Mouse (Mus musculus) limb, embryonic 10.5 days (tissue): ENCODE data around the gene Pex16. TPM values are rescaled to one million over a fixed set of nuclear protein-coding genes. Genes with fewer than 3 reads are reported as not detected.

Experiments
- DNase-seq: peaks from one replicate; pipeline ENCODE4 v3.0.0-alpha.2; 2017; ENCODE audit warnings: low spot score
- H3K27ac ChIP-seq: fragments of 300-500 bp; sonication (generic); 2 replicates; pipeline ENCODE4 v1.5.1; 2016; ENCODE audit warnings: mild to moderate bottlenecking
- H3K27me3 ChIP-seq: fragments of 300-500 bp; sonication (generic); 2 replicates; pipeline ENCODE4 v1.6.1; 2016; ENCODE audit warnings: low read depth, mild to moderate bottlenecking; ENCODE audit not compliant: poor library complexity, severe bottlenecking
- H3K36me3 ChIP-seq: fragments of 300-500 bp; sonication (generic); 2 replicates; pipeline ENCODE4 v1.6.1; 2016; ENCODE audit warnings: mild to moderate bottlenecking, moderate library complexity
- H3K4me1 ChIP-seq: fragments of 300-500 bp; sonication (generic); 2 replicates; pipeline ENCODE4 v1.6.1; 2016
- H3K4me3 ChIP-seq: fragments of 300-500 bp; sonication (generic); 2 replicates; pipeline ENCODE4 v1.5.1; 2016; ENCODE audit warnings: mild to moderate bottlenecking, moderate library complexity
- H3K9me3 ChIP-seq: fragments of 300-500 bp; sonication (generic); replicated peaks from 2 replicates; pipeline ENCODE4 v1.6.1; 2016; ENCODE audit warnings: mild to moderate bottlenecking
- WGBS: fragments of 180-500 bp; shearing (Covaris S2); methylation state at CpG from one replicate; pipeline ENCODE4 v1.1.7; 2016; 5-methylcytosine and 5-hydroxymethylcytosine counted together
- polyA plus RNA-seq: library from polyadenylated mRNA; unstranded; fragments of >200 nt; fragmentation: Nextera tagmentation; extraction: Ambion mirVana; gene quantifications from 2 replicates; pipeline ENCODE4 v1.2.1, GENCODE M21; 2016

Gene Pex16
- polyA plus RNA-seq, 1 experiment from 2014 or later, result 20.6 TPM

- Histone ChIP-seq H3K27me3 (0 out of 2 replicates have a peak, but pooled peaks cover 6% of the 10 kb centered on the region), H3K4me3 (no peak overlapping the region), H3K9me3 (no peaks in the 10 kb centered on the region), H3K4me1 (peaks cover 29% of the 10 kb centered on the region), H3K36me3 (peaks cover 77% of the 10 kb centered on the region), H3K27ac (no peak overlapping the region)
- 89% methylated on average over 22 of the region's 22 CpGs for WGBS
- no peak for DNase-seq
Measured at GRCm38 (mm10) chr2:92385113-92386051, 10.9 kb downstream of the Pex16 start.

- Histone ChIP-seq H3K27me3 (0 out of 2 replicates have a peak, but pooled peaks cover 6% of the 10 kb centered on the region), H3K27ac (no peak overlapping the region), H3K4me1 (peaks cover 45% of the 10 kb centered on the region), H3K4me3 (no peak overlapping the region), H3K36me3 (peaks cover 60% of the 10 kb centered on the region), H3K9me3 (no peaks in the 10 kb centered on the region)
- DNase-seq, result no peak
- WGBS, result 91% methylated on average over 30 of the region's 30 CpGs
Measured at GRCm38 (mm10) chr2:92386821-92387570, 12.5 kb downstream of the Pex16 start.

- 83% methylated on average over 4 of the region's 4 CpGs for WGBS
- H3K27ac ChIP-seq, result no peak overlapping the region
- no peaks in the 10 kb centered on the region for H3K9me3 ChIP-seq
- H3K27me3 ChIP-seq, result 0 out of 2 replicates have a peak, but pooled peaks cover 6% of the 10 kb centered on the region
- peak overlapping the region; percentile 66; the same call in 1 of the 2 replicates for H3K4me3 ChIP-seq
- peaks cover 54% of the 10 kb centered on the region for H3K36me3 ChIP-seq
- no peak for DNase-seq
- H3K4me1 ChIP-seq, result peaks cover 51% of the 10 kb centered on the region
Measured at GRCm38 (mm10) chr2:92387646-92388045, 13.2 kb downstream of the Pex16 start.

GRCm38 (mm10) chr2:92388081-92388517 lies 13.6 kb downstream of the Pex16 start:
- 69% methylated on average over 3 of the region's 3 CpGs for WGBS
- Histone ChIP-seq H3K36me3 (peaks cover 49% of the 10 kb centered on the region), H3K9me3 (no peaks in the 10 kb centered on the region), H3K4me1 (peaks cover 56% of the 10 kb centered on the region), H3K4me3 (peak overlapping the region; percentile 66), H3K27ac (peak overlapping the region; percentile 91; the same call in 1 of the 2 replicates), H3K27me3 (peaks cover 10% of the 10 kb centered on the region)
- DNase-seq, result no peak

- H3K4me1 ChIP-seq, result peaks cover 62% of the 10 kb centered on the region
Measured at GRCm38 (mm10) chr2:92388891-92389641, 14.6 kb downstream of the Pex16 start.

GRCm38 (mm10) chr2:92389645-92390044 lies 15.2 kb downstream of the Pex16 start:
- WGBS, result 6% methylated on average over 10 of the region's 10 CpGs
- peak overlapping the region; percentile 91 for H3K27ac ChIP-seq
- peaks cover 65% of the 10 kb centered on the region for H3K4me1 ChIP-seq
- H3K27me3 ChIP-seq, result peaks cover 18% of the 10 kb centered on the region
- no peaks in the 10 kb centered on the region for H3K9me3 ChIP-seq
- peaks cover 34% of the 10 kb centered on the region for H3K36me3 ChIP-seq
- peak overlapping the region; percentile 66 for H3K4me3 ChIP-seq
- DNase-seq, result no peak

More at GRCm38 (mm10) chr2:92388891-92389641, 14.6 kb downstream of the Pex16 start:
- no peaks in the 10 kb centered on the region for H3K9me3 ChIP-seq
- peaks cover 40% of the 10 kb centered on the region for H3K36me3 ChIP-seq
- peak overlapping the region; percentile 91 for H3K27ac ChIP-seq
- under 1% methylated on average over 62 of the region's 62 CpGs for WGBS
- peak overlapping the region; percentile 66 for H3K4me3 ChIP-seq
- H3K27me3 ChIP-seq, result peaks cover 18% of the 10 kb centered on the region
- DNase-seq, result peak; percentile 94

GRCm38 (mm10) chr2:92390206-92390930 lies 15.9 kb downstream of the Pex16 start:
- Histone ChIP-seq H3K4me3 (no peak overlapping the region), H3K27me3 (peaks cover 18% of the 10 kb centered on the region), H3K27ac (peak overlapping the region; percentile 10; the same call in 1 of the 2 replicates), H3K9me3 (no peaks in the 10 kb centered on the region), H3K36me3 (peaks cover 27% of the 10 kb centered on the region), H3K4me1 (peaks cover 65% of the 10 kb centered on the region)
- 83% methylated on average over 6 of the region's 6 CpGs for WGBS
- no peak for DNase-seq

GRCm38 (mm10) chr2:92391116-92391515 lies 16.6 kb downstream of the Pex16 start:
- Histone ChIP-seq H3K9me3 (no peaks in the 10 kb centered on the region), H3K36me3 (peaks cover 19% of the 10 kb centered on the region), H3K27me3 (peaks cover 18% of the 10 kb centered on the region), H3K27ac (peak overlapping the region; percentile 89; the same call in 1 of the 2 replicates), H3K4me3 (peak overlapping the region; percentile 58), H3K4me1 (peaks cover 65% of the 10 kb centered on the region)
- 91% methylated on average over 8 of the region's 8 CpGs for WGBS
- DNase-seq, result no peak

- Histone ChIP-seq H3K4me1 (peaks cover 65% of the 10 kb centered on the region), H3K27ac (peak overlapping the region; percentile 89), H3K9me3 (no peaks in the 10 kb centered on the region), H3K36me3 (peaks cover 12% of the 10 kb centered on the region), H3K4me3 (peak overlapping the region; percentile 58), H3K27me3 (peaks cover 21% of the 10 kb centered on the region)
- WGBS, result 24% methylated on average over 11 of the region's 11 CpGs
- no peak for DNase-seq
Measured at GRCm38 (mm10) chr2:92391703-92392317, 17.3 kb downstream of the Pex16 start.

GRCm38 (mm10) chr2:92392318-92393264 lies 18.1 kb downstream of the Pex16 start:
- H3K9me3 ChIP-seq, result no peaks in the 10 kb centered on the region
- H3K36me3 ChIP-seq, result peaks cover 5% of the 10 kb centered on the region
- peak overlapping the region; percentile 89 for H3K27ac ChIP-seq
- peaks cover 64% of the 10 kb centered on the region for H3K4me1 ChIP-seq
- 3% methylated on average over 26 of the region's 26 CpGs for WGBS
- peak overlapping the region; percentile 58 for H3K4me3 ChIP-seq
- H3K27me3 ChIP-seq, result peaks cover 24% of the 10 kb centered on the region
- DNase-seq, result peak; percentile 86
